Mouse (Mus musculus) hindbrain, embryonic 15.5 days (tissue): ENCODE results near the gene Gm20792. TPM values are rescaled to one million over a fixed set of nuclear protein-coding genes. Genes with fewer than 3 reads are reported as not detected.
"Not testable (repeated sequence)": the region's sequence is repeated elsewhere in the genome, so short reads cannot be mapped to it uniquely, and the experiment has no call there.

ENCODE experiments used
- ATAC-seq: fragments of 200-750 bp; cut with Nextera tagmentation; 2 replicates; pipeline ENCODE4 v1.8.0; 2017; ENCODE audit warnings: low read depth, moderate number of reproducible peaks, moderate TSS enrichment; ENCODE audit not compliant: low FRiP score
- H3K27ac ChIP-seq: fragments of 300-500 bp; sonication (generic); replicated peaks from 2 replicates; pipeline ENCODE4 v1.5.1; 2015; ENCODE audit warnings: mild to moderate bottlenecking, inconsistent platforms
- H3K27me3 ChIP-seq: fragments of 300-500 bp; sonication (generic); 2 replicates; pipeline ENCODE4 v1.6.1; 2015; ENCODE audit warnings: control low read depth, inconsistent platforms
- H3K36me3 ChIP-seq: fragments of 300-500 bp; sonication (generic); 2 replicates; pipeline ENCODE4 v1.6.1; 2015; ENCODE audit warnings: control low read depth, inconsistent platforms
- H3K4me1 ChIP-seq: fragments of 300-500 bp; sonication (generic); replicated peaks from 2 replicates; pipeline ENCODE4 v1.6.1; 2015; ENCODE audit warnings: control low read depth, inconsistent platforms
- H3K4me2 ChIP-seq: fragments of 300-500 bp; sonication (generic); 2 replicates; pipeline ENCODE4 v1.6.1; 2015; ENCODE audit warnings: moderate library complexity, mild to moderate bottlenecking, inconsistent platforms
- H3K4me3 ChIP-seq: fragments of 300-500 bp; sonication (generic); 2 replicates; pipeline ENCODE4 v1.5.1; 2015; ENCODE audit warnings: mild to moderate bottlenecking, inconsistent platforms
- H3K9ac ChIP-seq: fragments of 300-500 bp; sonication (generic); 2 replicates; pipeline ENCODE4 v1.6.1; 2015; ENCODE audit warnings: inconsistent platforms
- H3K9me3 ChIP-seq: fragments of 300-500 bp; sonication (generic); 2 replicates; pipeline ENCODE4 v1.6.1; 2016; ENCODE audit warnings: control low read depth, inconsistent platforms
- WGBS: fragments of 180-500 bp; shearing (Covaris S2); methylation state at CpG from one replicate; pipeline ENCODE4 v1.1.7; 2015; 5-methylcytosine and 5-hydroxymethylcytosine counted together
- polyA plus RNA-seq: library from polyadenylated mRNA; unstranded; fragments of >200 nt; fragmentation: Nextera tagmentation; extraction: Ambion mirVana; gene quantifications from 2 replicates; pipeline ENCODE4 v1.2.1, GENCODE M21; 2015

Gm20792 gene
- polyA plus RNA-seq = not detected in 2 replicates

- WGBS = no CpG with 5 or more reads among the region's 8 CpGs
Observed at GRCm38 (mm10) chrY:48311555-48311954, at the start of gene Gm20792. Gene Gm20792 (plus strand): TSS chrY:48311855.

More at GRCm38 (mm10) chrY:48311555-48311954, at the start of gene Gm20792:
- not testable (repeated sequence) for H3K4me2 ChIP-seq, H3K27ac ChIP-seq, H3K9me3 ChIP-seq, H3K4me3 ChIP-seq, H3K36me3 ChIP-seq, ATAC-seq, H3K4me1 ChIP-seq, H3K27me3 ChIP-seq, H3K9ac ChIP-seq
